Mouse (Mus musculus) CH12.LX (cell line): ENCODE measurements at regions not wholly inside any gene's neighbourhood (a gene's known extent, or its start where the extent isn't known, plus 50 kb on each side); places are given as distances from the start of the nearest gene placed in this dataset.

ENCODE experiments used
- CTCF ChIP-seq, 2 experiments: IDR thresholded peaks in 1 of 2; conservative IDR thresholded peaks in 1 of 2; 2 replicates each; pipeline ENCODE4 v1.5.1; 2011 to 2012; ENCODE audit warnings: low read depth in 2 of 2, low read length in 2 of 2, improper control_type of control experiment in 1 of 2, inconsistent platforms in 1 of 2, mild to moderate bottlenecking in 1 of 2, moderate library complexity in 1 of 2
- PAX5 ChIP-seq: IDR thresholded peaks from 2 replicates; pipeline ENCODE4 v1.6.1; 2012; ENCODE audit warnings: low read length, inconsistent platforms, mixed read lengths
- ZC3H11A ChIP-seq: IDR thresholded peaks from 2 replicates; pipeline ENCODE4 v1.6.1; 2012; ENCODE audit warnings: low read depth, mild to moderate bottlenecking, inconsistent platforms, low read length, improper control_type of control experiment

GRCm38 (mm10) chr9:53007395-53007794, 240.5 kb downstream of the Ddx10 start:
- TF ChIP-seq ZC3H11A (no peak), PAX5 (no peak), CTCF (conservative IDR thresholded peaks at IDR 0.05 in 1 of 2, IDR thresholded peaks at IDR 0.05 in 1 of 2; ENCODE audit: low read depth in 2 of 2, low read length in 2 of 2) (no peak)
